Mouse (Mus musculus) ES-Bruce4 (cell line): ENCODE measurements around the gene Kcnj6. TPM values are rescaled to one million over a fixed set of nuclear protein-coding genes. Genes with fewer than 3 reads are reported as not detected.

ENCODE experiments used
- H3K27ac ChIP-seq: 2 replicates; pipeline ENCODE4 v1.5.1; 2012; ENCODE audit warnings: low read length, inconsistent platforms; ENCODE audit not compliant: insufficient read depth
- H3K27me3 ChIP-seq: 2 replicates; pipeline ENCODE4 v1.6.1; 2012; ENCODE audit warnings: mild to moderate bottlenecking, low read length, inconsistent platforms; ENCODE audit not compliant: control insufficient read depth, poor library complexity, insufficient read depth, severe bottlenecking
- H3K36me3 ChIP-seq: 2 replicates; pipeline ENCODE4 v1.6.1; 2012; ENCODE audit warnings: inconsistent platforms, mild to moderate bottlenecking, low read length, moderate library complexity; ENCODE audit not compliant: control insufficient read depth, poor library complexity, insufficient read depth, severe bottlenecking
- H3K4me1 ChIP-seq: one replicate; pipeline ENCODE4 v1.8.1; 2011; ENCODE audit warnings: low read length; ENCODE audit not compliant: control insufficient read depth, insufficient read depth
- H3K4me3 ChIP-seq: 2 replicates; pipeline ENCODE4 v1.5.1; 2011; ENCODE audit warnings: low read depth, mild to moderate bottlenecking, low read length
- H3K9ac ChIP-seq: 2 replicates; pipeline ENCODE4 v1.6.1; 2012; ENCODE audit warnings: low read depth, mild to moderate bottlenecking, inconsistent platforms; ENCODE audit not compliant: poor library complexity, severe bottlenecking
- H3K9me3 ChIP-seq: replicated peaks from 2 replicates; pipeline ENCODE4 v1.6.1; 2012; ENCODE audit warnings: mild to moderate bottlenecking, low read length, inconsistent platforms; ENCODE audit not compliant: control insufficient read depth, poor library complexity, insufficient read depth, severe bottlenecking
- CTCF ChIP-seq: IDR thresholded peaks from one replicate; pipeline ENCODE4 v1.8.1; 2011; ENCODE audit warnings: low read depth, low read length
- EP300 ChIP-seq: IDR thresholded peaks from 2 replicates; pipeline ENCODE4 v1.6.1; 2011; ENCODE audit warnings: low read depth, low read length; ENCODE audit not compliant: insufficient read depth
- POLR2A ChIP-seq: IDR thresholded peaks from one replicate; pipeline ENCODE4 v1.8.1; 2011; ENCODE audit warnings: low read length; ENCODE audit not compliant: insufficient read depth
- polyA plus RNA-seq: library from polyadenylated mRNA; stranded (reverse); fragments of >200 nt; gene quantifications from 2 replicates; pipeline ENCODE4 v1.2.4, GENCODE M21; 2011; ENCODE audit warnings: low read depth; ENCODE audit not compliant: missing spikeins, insufficient read depth, insufficient read length

The Kcnj6 gene
- polyA plus RNA-seq, 1 experiment = not detected

DNA sequence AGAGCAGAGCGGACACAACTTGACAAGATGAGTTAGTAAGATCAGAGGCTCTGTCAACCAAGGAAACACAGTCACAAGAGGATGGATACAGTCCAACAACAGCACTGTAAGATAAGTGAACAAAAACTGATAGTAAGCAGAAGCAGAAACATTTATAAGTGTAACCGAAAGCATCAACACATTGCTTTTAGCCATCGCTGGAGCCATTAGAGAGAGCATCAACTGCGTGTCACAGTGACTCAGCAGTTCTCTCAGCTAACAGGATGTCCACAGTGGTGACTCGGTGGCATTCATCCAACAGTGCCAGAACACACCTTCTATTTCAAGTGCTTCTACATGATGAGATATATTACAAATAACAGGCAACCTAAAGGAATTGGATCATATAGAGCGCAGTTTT lies 41.1 kb downstream of the Kcnj6 start:
- Histone ChIP-seq H3K4me1 (no peaks in the 10 kb centered on the region), H3K27ac (no peak overlapping the region), H3K27me3 (no peaks in the 10 kb centered on the region), H3K9ac (no peak overlapping the region), H3K9me3 (no peaks in the 10 kb centered on the region), H3K36me3 (no peaks in the 10 kb centered on the region), H3K4me3 (no peak overlapping the region)
- TF ChIP-seq EP300 = no peak
- TF ChIP-seq CTCF = no peak
- TF ChIP-seq POLR2A = no peak

DNA sequence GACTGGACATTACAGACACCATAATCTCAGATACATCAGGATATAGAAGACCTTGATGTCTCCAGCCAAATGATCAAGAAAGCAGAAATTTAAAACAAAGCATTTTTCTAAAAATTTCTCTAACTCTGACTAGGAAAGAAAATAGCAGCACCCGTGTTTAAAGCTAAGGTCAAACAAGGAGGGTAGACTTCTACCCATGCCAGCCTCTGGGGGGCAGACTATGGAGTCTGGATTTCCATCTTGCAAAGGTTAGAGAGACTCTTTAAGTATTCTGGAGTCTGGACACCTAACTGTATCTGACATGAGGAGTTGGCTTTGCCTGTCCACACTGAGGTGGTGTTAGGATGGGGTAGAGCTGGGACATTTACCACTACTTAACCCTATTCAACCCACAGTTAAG lies 44.2 kb downstream of the Kcnj6 start:
- H3K4me3 ChIP-seq = no peak overlapping the region
- H3K27me3 ChIP-seq = no peaks in the 10 kb centered on the region
- no peak overlapping the region for H3K27ac ChIP-seq
- H3K4me1 ChIP-seq = no peaks in the 10 kb centered on the region
- H3K9me3 ChIP-seq = peaks cover 16% of the 10 kb centered on the region
- no peak overlapping the region for H3K9ac ChIP-seq
- H3K36me3 ChIP-seq = no peaks in the 10 kb centered on the region
- TF ChIP-seq EP300 (no peak), CTCF (no peak), POLR2A (no peak)

DNA sequence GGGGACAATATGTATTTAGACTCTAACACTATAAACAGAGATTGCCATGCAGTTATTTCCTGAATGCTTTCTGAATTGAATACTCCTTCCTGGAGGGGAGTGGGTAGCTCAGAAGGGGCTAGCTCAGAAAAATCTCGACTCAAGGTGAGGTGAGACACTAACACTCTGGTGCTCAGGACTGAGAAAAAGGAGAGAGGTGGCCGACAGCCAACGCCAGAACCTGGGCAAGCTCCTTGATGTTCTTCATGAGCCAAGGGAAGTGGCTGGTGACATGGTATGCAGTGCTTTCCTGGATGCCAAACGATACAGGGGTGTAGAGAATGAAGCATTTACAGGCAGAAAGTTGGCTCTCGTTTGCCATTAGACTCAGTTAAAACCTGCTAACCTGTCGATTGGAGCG lies 48.3 kb downstream of the Kcnj6 start:
- no peak for TF ChIP-seq POLR2A
- no peak for TF ChIP-seq CTCF
- no peak for TF ChIP-seq EP300
- H3K27ac ChIP-seq = no peak overlapping the region
- no peak overlapping the region for H3K4me3 ChIP-seq
- no peaks in the 10 kb centered on the region for H3K27me3 ChIP-seq
- no peaks in the 10 kb centered on the region for H3K36me3 ChIP-seq
- H3K4me1 ChIP-seq = no peaks in the 10 kb centered on the region
- H3K9ac ChIP-seq = no peak overlapping the region
- H3K9me3 ChIP-seq = peaks cover 16% of the 10 kb centered on the region

DNA sequence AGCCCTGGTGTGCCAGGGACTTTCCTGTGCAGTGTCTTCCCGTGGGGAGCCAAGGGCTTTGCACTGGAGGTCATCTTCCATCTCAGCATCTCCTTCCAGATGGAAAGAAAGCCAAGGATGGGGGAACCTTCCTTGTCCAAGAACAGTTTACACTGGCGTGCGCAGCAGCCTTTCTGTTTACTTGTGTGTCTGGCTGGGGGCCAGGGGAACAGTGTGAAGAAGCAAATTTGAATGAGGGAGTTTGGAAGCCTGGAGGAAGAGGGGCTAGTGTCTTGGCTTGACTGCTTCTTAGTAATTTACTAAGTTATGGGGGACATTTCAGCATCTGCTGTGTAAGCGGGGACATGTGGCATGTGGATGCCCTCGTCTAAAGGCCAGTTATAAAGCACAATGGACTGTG lies 50.7 kb downstream of the Kcnj6 start:
- Histone ChIP-seq H3K27ac (no peak overlapping the region), H3K27me3 (no peaks in the 10 kb centered on the region), H3K4me3 (no peak overlapping the region), H3K4me1 (no peaks in the 10 kb centered on the region), H3K9me3 (peaks cover 16% of the 10 kb centered on the region), H3K36me3 (no peaks in the 10 kb centered on the region), H3K9ac (no peak overlapping the region)
- no peak for TF ChIP-seq CTCF
- no peak for TF ChIP-seq EP300
- TF ChIP-seq POLR2A = no peak

DNA sequence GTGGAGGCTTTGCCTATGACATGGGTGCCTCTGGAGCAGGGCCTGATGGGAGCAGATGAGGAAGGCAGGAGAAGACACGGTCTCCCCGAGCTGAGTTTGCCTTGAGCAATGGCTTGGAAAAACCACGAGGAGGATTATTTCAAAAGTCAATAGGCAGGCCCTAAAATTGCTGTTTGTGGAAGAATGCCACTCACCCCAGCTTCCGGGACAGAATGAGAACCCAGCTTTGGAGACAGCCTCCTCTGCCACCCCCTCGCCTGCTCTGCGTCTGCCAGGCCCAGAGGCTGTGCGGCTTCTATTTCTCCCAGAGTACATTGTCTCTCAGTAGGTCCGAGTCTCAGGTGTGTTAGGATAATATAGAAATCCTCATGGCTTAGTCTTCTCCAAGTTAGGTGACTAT lies 64.8 kb downstream of the Kcnj6 start:
- Histone ChIP-seq H3K4me1 (no peaks in the 10 kb centered on the region), H3K36me3 (no peaks in the 10 kb centered on the region), H3K4me3 (no peak overlapping the region), H3K9ac (no peak overlapping the region), H3K27ac (no peak overlapping the region), H3K27me3 (no peaks in the 10 kb centered on the region), H3K9me3 (no peaks in the 10 kb centered on the region)
- TF ChIP-seq CTCF (no peak), EP300 (no peak), POLR2A (no peak)

DNA sequence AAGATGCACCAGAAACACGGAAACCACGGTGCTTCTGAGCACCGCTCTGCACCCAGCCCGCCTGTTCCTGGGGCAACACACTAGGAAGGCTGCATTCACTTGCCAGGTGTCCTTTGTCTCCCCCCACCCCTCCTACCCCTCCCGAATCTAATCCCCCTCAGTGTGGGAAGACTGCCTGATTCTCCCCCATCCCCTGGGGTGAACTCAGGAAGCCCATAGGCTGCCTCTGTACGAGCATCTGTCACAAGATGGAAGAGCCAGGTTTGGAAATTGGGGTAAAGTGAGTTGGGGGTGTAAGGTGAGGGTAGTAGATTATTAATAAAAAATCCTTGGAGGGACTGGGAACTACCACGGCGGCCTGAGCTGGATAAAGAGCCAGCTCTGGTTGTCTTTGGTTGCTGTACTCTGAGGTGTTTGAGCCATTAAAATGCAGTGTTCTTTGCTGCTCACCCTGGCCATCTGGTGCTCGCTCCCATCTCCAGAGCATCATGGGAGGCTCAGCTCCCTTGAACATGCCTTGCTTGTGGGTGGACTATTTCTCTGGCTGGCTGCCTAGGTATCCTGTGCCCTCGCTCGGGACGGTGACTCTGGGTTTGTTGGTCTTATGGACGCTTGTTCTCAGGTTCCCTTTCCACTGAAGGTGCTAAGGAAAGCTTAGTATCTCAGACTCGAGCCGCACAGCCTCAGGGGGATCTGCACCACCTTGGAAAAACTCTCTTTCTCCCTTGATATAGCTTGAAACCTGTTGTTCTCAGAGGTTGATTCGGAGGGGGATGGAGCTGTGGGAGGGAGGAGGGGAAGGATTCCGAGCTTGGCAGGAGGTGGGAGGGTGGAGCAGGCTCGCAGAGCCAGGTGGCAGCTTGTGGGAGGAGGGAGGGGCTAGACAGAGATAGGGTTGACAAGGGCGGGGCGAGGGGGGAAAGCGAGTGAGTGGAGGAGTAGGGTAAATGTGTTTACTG lies 65.9 kb downstream of the Kcnj6 start:
- Histone ChIP-seq H3K36me3 (no peaks in the 10 kb centered on the region), H3K27ac (no peak overlapping the region), H3K4me1 (no peaks in the 10 kb centered on the region), H3K9me3 (no peaks in the 10 kb centered on the region), H3K9ac (no peak overlapping the region), H3K4me3 (peak overlapping the region; percentile 36), H3K27me3 (no peaks in the 10 kb centered on the region)
- TF ChIP-seq CTCF = no peak
- no peak for TF ChIP-seq EP300
- no peak for TF ChIP-seq POLR2A
